Mouse (Mus musculus) urinary bladder, postnatal 25 days (tissue): ENCODE results near the gene Trim63.

Experiments used
- DNase-seq: peaks from one replicate; pipeline ENCODE4 v3.0.0; 2022; ENCODE audit warnings: low spot score

Gene Trim63

GRCm38 (mm10) chr4:134370649-134371221, 55.8 kb downstream of the Trim63 start:
- no peak for DNase-seq

- DNase-seq: peak; percentile 27
These were observed 56.5 kb downstream of the Trim63 start for GRCm38 (mm10) chr4:134371316-134371855.

- DNase-seq: peak; percentile 79
These were observed 57.4 kb downstream of the Trim63 start for GRCm38 (mm10) chr4:134372294-134372747.

- DNase-seq: no peak
These were observed 58.4 kb downstream of the Trim63 start for GRCm38 (mm10) chr4:134373295-134373694.

GRCm38 (mm10) chr4:134374306-134374705, 59.4 kb downstream of the Trim63 start:
- DNase-seq: no peak

- no peak for DNase-seq
These were observed 63.2 kb downstream of the Trim63 start for GRCm38 (mm10) chr4:134378089-134378615.
